Mouse (Mus musculus): ENCODE measurements around the gene Kctd12. TPM values are rescaled to one million over a fixed set of nuclear protein-coding genes. Genes with fewer than 3 reads are reported as not detected.

The Kctd12 gene
- polyA plus RNA-seq (2012; ENCODE audit: insufficient read depth, insufficient read length, missing spikeins) = 22.4 and 27.7 TPM in 2 replicates

- Histone ChIP-seq H3K4me1 (ENCODE audit: control insufficient read depth, insufficient read depth, insufficient read length, low read length) (peaks cover 5% of the 10 kb centered on the region; the same call in 1 of the 2 replicates), H3K27ac (replicated peaks; ENCODE audit: low read depth, low read length) (peak within 1 kb of the TSS; percentile 89), H3K4me3 (ENCODE audit: insufficient read depth, low read depth, low read length) (peak within 1 kb of the TSS; percentile 93)
These were observed at the start of gene Kctd12 for GRCm38 (mm10) chr14:102982627-102983540. Kctd12 (minus strand) TSS chr14:102982637.

GRCm38 (mm10) chr14:103029203-103029602 is 46.8 kb upstream of the Kctd12 start:
- H3K27ac ChIP-seq (replicated peaks; ENCODE audit: low read depth, low read length) = no peak overlapping the region
- H3K4me1 ChIP-seq (ENCODE audit: control insufficient read depth, insufficient read depth, insufficient read length, low read length) = no peaks in the 10 kb centered on the region
- no peak overlapping the region for H3K4me3 ChIP-seq (ENCODE audit: insufficient read depth, low read depth, low read length)

GRCm38 (mm10) chr14:103020046-103020445 is 37.6 kb upstream of the Kctd12 start:
- no peak overlapping the region for H3K27ac ChIP-seq (replicated peaks; ENCODE audit: low read depth, low read length)
- no peaks in the 10 kb centered on the region for H3K4me1 ChIP-seq (ENCODE audit: control insufficient read depth, insufficient read depth, insufficient read length, low read length)
- no peak overlapping the region for H3K4me3 ChIP-seq (ENCODE audit: insufficient read depth, low read depth, low read length)

- Histone ChIP-seq H3K27ac (replicated peaks; ENCODE audit: low read depth, low read length) (no peak overlapping the region), H3K4me1 (ENCODE audit: control insufficient read depth, insufficient read depth, insufficient read length, low read length) (no peaks in the 10 kb centered on the region), H3K4me3 (ENCODE audit: insufficient read depth, low read depth, low read length) (no peak overlapping the region)
These were observed 34.6 kb upstream of the Kctd12 start for GRCm38 (mm10) chr14:103017009-103017408.

GRCm38 (mm10) chr14:103012563-103013150 is 30.2 kb upstream of the Kctd12 start:
- Histone ChIP-seq H3K27ac (replicated peaks; ENCODE audit: low read depth, low read length) (no peak overlapping the region), H3K4me3 (ENCODE audit: insufficient read depth, low read depth, low read length) (no peak overlapping the region), H3K4me1 (ENCODE audit: control insufficient read depth, insufficient read depth, insufficient read length, low read length) (peaks cover 5% of the 10 kb centered on the region; the same call in 1 of the 2 replicates)

GRCm38 (mm10) chr14:103011782-103012181 is 29.3 kb upstream of the Kctd12 start:
- no peak overlapping the region for H3K4me3 ChIP-seq (ENCODE audit: insufficient read depth, low read depth, low read length)
- no peak overlapping the region for H3K27ac ChIP-seq (replicated peaks; ENCODE audit: low read depth, low read length)
- H3K4me1 ChIP-seq (ENCODE audit: control insufficient read depth, insufficient read depth, insufficient read length, low read length) = peaks cover 5% of the 10 kb centered on the region; the same call in 1 of the 2 replicates

- H3K4me3 ChIP-seq (ENCODE audit: insufficient read depth, low read depth, low read length) = no peak overlapping the region
- H3K4me1 ChIP-seq (ENCODE audit: control insufficient read depth, insufficient read depth, insufficient read length, low read length) = peaks cover 5% of the 10 kb centered on the region; the same call in 1 of the 2 replicates
- H3K27ac ChIP-seq (replicated peaks; ENCODE audit: low read depth, low read length) = no peak overlapping the region
These were observed 25.3 kb upstream of the Kctd12 start for GRCm38 (mm10) chr14:103007737-103008136.

GRCm38 (mm10) chr14:102994662-102995561 is 12.5 kb upstream of the Kctd12 start:
- H3K27ac ChIP-seq (replicated peaks; ENCODE audit: low read depth, low read length) = no peak overlapping the region
- 0 out of 2 replicates have a peak, but pooled peaks cover 2% of the 10 kb centered on the region for H3K4me1 ChIP-seq (ENCODE audit: control insufficient read depth, insufficient read depth, insufficient read length, low read length)
- no peak overlapping the region for H3K4me3 ChIP-seq (ENCODE audit: insufficient read depth, low read depth, low read length)

GRCm38 (mm10) chr14:102990765-102991164 is 8.3 kb upstream of the Kctd12 start:
- no peak overlapping the region for H3K4me3 ChIP-seq (ENCODE audit: insufficient read depth, low read depth, low read length)
- H3K4me1 ChIP-seq (ENCODE audit: control insufficient read depth, insufficient read depth, insufficient read length, low read length) = 0 out of 2 replicates have a peak, but pooled peaks cover 2% of the 10 kb centered on the region
- H3K27ac ChIP-seq (replicated peaks; ENCODE audit: low read depth, low read length) = no peak overlapping the region

GRCm38 (mm10) chr14:102989866-102990265 is 7.4 kb upstream of the Kctd12 start:
- H3K4me1 ChIP-seq (ENCODE audit: control insufficient read depth, insufficient read depth, insufficient read length, low read length) = 0 out of 2 replicates have a peak, but pooled peaks cover 2% of the 10 kb centered on the region
- H3K4me3 ChIP-seq (ENCODE audit: insufficient read depth, low read depth, low read length) = no peak overlapping the region
- H3K27ac ChIP-seq (replicated peaks; ENCODE audit: low read depth, low read length) = no peak overlapping the region

- no peak overlapping the region for H3K27ac ChIP-seq (replicated peaks; ENCODE audit: low read depth, low read length)
- H3K4me1 ChIP-seq (ENCODE audit: control insufficient read depth, insufficient read depth, insufficient read length, low read length) = 0 out of 2 replicates have a peak, but pooled peaks cover 2% of the 10 kb centered on the region
- H3K4me3 ChIP-seq (ENCODE audit: insufficient read depth, low read depth, low read length) = no peak overlapping the region
These were observed 6.8 kb upstream of the Kctd12 start for GRCm38 (mm10) chr14:102989254-102989653.

GRCm38 (mm10) chr14:102987626-102988025 is 5.2 kb upstream of the Kctd12 start:
- Histone ChIP-seq H3K4me3 (ENCODE audit: insufficient read depth, low read depth, low read length) (no peak overlapping the region), H3K4me1 (ENCODE audit: control insufficient read depth, insufficient read depth, insufficient read length, low read length) (0 out of 2 replicates have a peak, but pooled peaks cover 2% of the 10 kb centered on the region), H3K27ac (replicated peaks; ENCODE audit: low read depth, low read length) (no peak overlapping the region)

- H3K27ac ChIP-seq (replicated peaks; ENCODE audit: low read depth, low read length) = no peak overlapping the region
- H3K4me1 ChIP-seq (ENCODE audit: control insufficient read depth, insufficient read depth, insufficient read length, low read length) = peaks cover 2% of the 10 kb centered on the region; the same call in 1 of the 2 replicates
- no peak overlapping the region; the same call in 1 of the 2 replicates for H3K4me3 ChIP-seq (ENCODE audit: insufficient read depth, low read depth, low read length)
These were observed 1.2 kb upstream of the Kctd12 start for GRCm38 (mm10) chr14:102983686-102984085.

- Histone ChIP-seq H3K4me1 (ENCODE audit: control insufficient read depth, insufficient read depth, insufficient read length, low read length) (peaks cover 5% of the 10 kb centered on the region; the same call in 1 of the 2 replicates), H3K4me3 (ENCODE audit: insufficient read depth, low read depth, low read length) (peak overlapping the region; percentile 93), H3K27ac (replicated peaks; ENCODE audit: low read depth, low read length) (peak overlapping the region; percentile 89)
These were observed 316 bp downstream of the Kctd12 start for GRCm38 (mm10) chr14:102982016-102982626.

All from brown adipose tissue, adult 24 weeks (tissue).